Mouse (Mus musculus) midbrain, postnatal 0 days (tissue): Measurements from ENCODE around the gene Vmn1r199. TPM values are rescaled to one million over a fixed set of nuclear protein-coding genes. Genes with fewer than 3 reads are reported as not detected.

ENCODE experiments used
- ATAC-seq: fragments of 200-750 bp; cut with Nextera tagmentation; 2 replicates; pipeline ENCODE4 v1.8.0; 2017; ENCODE audit warnings: moderate number of reproducible peaks, mild to moderate bottlenecking, moderate TSS enrichment, moderate library complexity; ENCODE audit not compliant: low FRiP score
- DNase-seq: peaks from one replicate; pipeline ENCODE4 v3.0.0-alpha.2; 2015; ENCODE audit warnings: low spot score
- H3K27ac ChIP-seq: fragments of 300-500 bp; sonication (generic); 2 replicates; pipeline ENCODE4 v1.5.1; 2014; ENCODE audit warnings: low read depth, mild to moderate bottlenecking, low read length, mixed read lengths
- H3K27me3 ChIP-seq: fragments of 300-500 bp; sonication (generic); 2 replicates; pipeline ENCODE4 v1.6.1; 2014; ENCODE audit warnings: low read length, control low read depth, mixed read lengths; ENCODE audit not compliant: insufficient read depth
- H3K36me3 ChIP-seq: fragments of 300-500 bp; sonication (generic); 2 replicates; pipeline ENCODE4 v1.6.1; 2014; ENCODE audit warnings: low read length, control low read depth, mixed read lengths; ENCODE audit not compliant: insufficient read depth
- H3K4me1 ChIP-seq: fragments of 300-500 bp; sonication (generic); 2 replicates; pipeline ENCODE4 v1.6.1; 2014; ENCODE audit warnings: mild to moderate bottlenecking, control low read depth, antibody characterized with exemption, low read length, mixed read lengths; ENCODE audit not compliant: insufficient read depth
- H3K4me2 ChIP-seq: fragments of 300-500 bp; sonication (generic); 2 replicates; pipeline ENCODE4 v1.6.1; 2014; ENCODE audit warnings: low read depth, mild to moderate bottlenecking, low read length, mixed read lengths; ENCODE audit not compliant: poor library complexity, severe bottlenecking
- H3K4me3 ChIP-seq: fragments of 300-500 bp; sonication (generic); 2 replicates; pipeline ENCODE4 v1.5.1; 2014; ENCODE audit warnings: low read depth, mild to moderate bottlenecking, low read length, moderate library complexity
- H3K9ac ChIP-seq: fragments of 300-500 bp; sonication (generic); replicated peaks from 2 replicates; pipeline ENCODE4 v1.6.1; 2014; ENCODE audit warnings: mild to moderate bottlenecking, low read length, moderate library complexity, mixed read lengths; ENCODE audit not compliant: poor library complexity, severe bottlenecking
- H3K9me3 ChIP-seq: fragments of 300-500 bp; sonication (generic); 2 replicates; pipeline ENCODE4 v1.6.1; 2016; ENCODE audit warnings: low read length, control low read depth
- CTCF ChIP-seq: IDR thresholded peaks from 2 replicates; pipeline ENCODE4 v1.5.1; 2016; ENCODE audit warnings: antibody characterized with exemption, mild to moderate bottlenecking
- WGBS: fragments of 180-500 bp; shearing (Covaris S2); extraction: QIAGEN DNeasy Blood & Tissue Kit; methylation state at CpG from one replicate; pipeline ENCODE4 v1.1.7; 2014; 5-methylcytosine and 5-hydroxymethylcytosine counted together
- polyA plus RNA-seq: library from polyadenylated mRNA; unstranded; fragments of >200 nt; fragmentation: Nextera tagmentation; extraction: Ambion mirVana; gene quantifications from 2 replicates; pipeline ENCODE4 v1.2.1, GENCODE M21; 2015
- total RNA-seq: library from RNA; depleted of rRNA; stranded (reverse); fragments of >200 nt; gene quantifications from 2 replicates; pipeline ENCODE4 v1.2.3, GENCODE M21; 2014; rRNA removed

Vmn1r199 gene
- total and polyA plus RNA-seq, 2 experiments from 2014 or later: not detected

- Histone ChIP-seq H3K4me1 (no peaks in the 10 kb centered on the region), H3K9ac (no peak overlapping the region), H3K36me3 (no peaks in the 10 kb centered on the region), H3K4me2 (no peak overlapping the region), H3K27me3 (no peaks in the 10 kb centered on the region), H3K9me3 (no peaks in the 10 kb centered on the region), H3K4me3 (no peak overlapping the region), H3K27ac (no peak overlapping the region)
- no peak for TF ChIP-seq CTCF
- 81% methylated on average over 3 of the region's 3 CpGs for WGBS
- no peak for DNase-seq
- no peak for ATAC-seq
Observed at GRCm38 (mm10) chr13:22383401-22383800, 3.8 kb downstream of the Vmn1r199 start.

GRCm38 (mm10) chr13:22387050-22387449, 7.4 kb downstream of the Vmn1r199 start:
- no peaks in the 10 kb centered on the region for H3K9me3 ChIP-seq
- TF ChIP-seq CTCF: no peak
- DNase-seq: no peak

GRCm38 (mm10) chr13:22390073-22390472, 10.5 kb downstream of the Vmn1r199 start, which contains the start of gene Vmn1r200:
TSS of gene Vmn1r200 (plus strand) at chr13:22390373.
- TF ChIP-seq CTCF: no peak
- no peak within 1 kb of the TSS for H3K27ac ChIP-seq
- H3K4me1 ChIP-seq: no peaks in the 10 kb centered on the region
- no peak within 1 kb of the TSS for H3K4me2 ChIP-seq
- no peaks in the 10 kb centered on the region for H3K9me3 ChIP-seq
- no peaks in the 10 kb centered on the region for H3K27me3 ChIP-seq
- H3K4me3 ChIP-seq: no peak within 1 kb of the TSS
- ATAC-seq (no peak), DNase-seq (no peak)
- H3K36me3 ChIP-seq: no peaks in the 10 kb centered on the region
- 27% methylated on average over 3 of the region's 3 CpGs for WGBS
- no peak within 1 kb of the TSS for H3K9ac ChIP-seq

More at GRCm38 (mm10) chr13:22387050-22387449, 7.4 kb downstream of the Vmn1r199 start:
- Histone ChIP-seq H3K27me3 (no peaks in the 10 kb centered on the region), H3K4me2 (no peak overlapping the region), H3K4me3 (no peak overlapping the region), H3K4me1 (no peaks in the 10 kb centered on the region), H3K9ac (no peak overlapping the region), H3K27ac (no peak overlapping the region), H3K36me3 (no peaks in the 10 kb centered on the region)
- no peak for ATAC-seq
- WGBS: 87% methylated on average over 1 of the region's 1 CpGs

DNA sequence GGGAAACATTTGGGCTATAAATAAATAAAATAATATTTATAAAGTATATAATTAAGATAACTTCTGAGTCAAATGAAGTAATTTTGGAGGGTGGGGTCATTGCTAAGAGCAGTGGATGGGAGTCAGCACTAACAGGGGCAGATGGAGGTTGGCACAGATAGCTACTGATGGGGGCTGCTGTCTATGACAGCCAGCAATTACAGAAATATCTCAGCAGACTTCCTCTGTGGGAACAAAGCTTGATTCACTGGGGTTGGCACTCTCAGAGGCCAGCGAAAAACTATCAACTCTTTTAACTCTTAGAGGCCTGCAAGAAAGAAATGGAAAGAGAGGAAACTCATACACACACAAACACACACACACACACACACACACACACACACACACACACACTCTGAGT, 23.4 kb downstream of the Vmn1r199 start:
- ATAC-seq: no peak
- Histone ChIP-seq H3K9me3 (no peaks in the 10 kb centered on the region), H3K4me2 (no peak overlapping the region), H3K27me3 (no peaks in the 10 kb centered on the region), H3K4me1 (no peaks in the 10 kb centered on the region), H3K27ac (no peak overlapping the region), H3K4me3 (no peak overlapping the region), H3K36me3 (no peaks in the 10 kb centered on the region), H3K9ac (no peak overlapping the region)
- WGBS: 90% methylated on average over 1 of the region's 1 CpGs
- DNase-seq: no peak
- TF ChIP-seq CTCF: no peak

Other genes with a start within 250 kb of the Vmn1r199 start
- gene Vmn1r191, start 195.8 kb upstream of the Vmn1r199 start, total RNA-seq: not detected in 2 replicates
- gene Vmn1r191, start 195.8 kb upstream of the Vmn1r199 start, polyA plus RNA-seq: not detected in 2 replicates
- gene Vmn1r192, start 188.7 kb upstream of the Vmn1r199 start, total RNA-seq: not detected in 2 replicates
- gene Vmn1r192, start 188.7 kb upstream of the Vmn1r199 start, polyA plus RNA-seq: not detected in 2 replicates
- not detected in 2 replicates for gene Vmn1r193, start 156.7 kb upstream of the Vmn1r199 start, total RNA-seq
- gene Vmn1r193, start 156.7 kb upstream of the Vmn1r199 start, polyA plus RNA-seq: not detected in 2 replicates
- not detected in 2 replicates for gene Vmn1r194, start 135.6 kb upstream of the Vmn1r199 start, total RNA-seq
- gene Vmn1r194, start 135.6 kb upstream of the Vmn1r199 start, polyA plus RNA-seq: not detected in 2 replicates
- gene Vmn1r195, start 109.3 kb upstream of the Vmn1r199 start, total RNA-seq: not detected in 2 replicates
- not detected in 2 replicates for gene Vmn1r195, start 109.3 kb upstream of the Vmn1r199 start, polyA plus RNA-seq
- not detected in 2 replicates for gene Vmn1r196, start 89.9 kb upstream of the Vmn1r199 start, total RNA-seq
- gene Vmn1r196, start 89.9 kb upstream of the Vmn1r199 start, polyA plus RNA-seq: not detected in 2 replicates
- not detected in 2 replicates for gene Vmn1r197, start 55.2 kb upstream of the Vmn1r199 start, total RNA-seq
- gene Vmn1r197, start 55.2 kb upstream of the Vmn1r199 start, polyA plus RNA-seq: not detected in 2 replicates
- gene Vmn1r198, start 29.5 kb upstream of the Vmn1r199 start, total RNA-seq: not detected in 2 replicates
- gene Vmn1r198, start 29.5 kb upstream of the Vmn1r199 start, polyA plus RNA-seq: not detected in 2 replicates
- gene Vmn1r200, start 10.6 kb downstream of the Vmn1r199 start, total RNA-seq: not detected in 2 replicates
- not detected in 2 replicates for gene Vmn1r200, start 10.6 kb downstream of the Vmn1r199 start, polyA plus RNA-seq
- not detected in 2 replicates for gene Vmn1r201, start 92.1 kb downstream of the Vmn1r199 start, total RNA-seq
- gene Vmn1r201, start 92.1 kb downstream of the Vmn1r199 start, polyA plus RNA-seq: not detected in 2 replicates
- not detected in 2 replicates for gene Vmn1r202, start 125.6 kb downstream of the Vmn1r199 start, total RNA-seq
- gene Vmn1r202, start 125.6 kb downstream of the Vmn1r199 start, polyA plus RNA-seq: not detected in 2 replicates
- gene Vmn1r203, start 138.3 kb downstream of the Vmn1r199 start, total RNA-seq: not detected in 2 replicates
- gene Vmn1r203, start 138.3 kb downstream of the Vmn1r199 start, polyA plus RNA-seq: not detected in 2 replicates
- gene Vmn1r204, start 173.4 kb downstream of the Vmn1r199 start, total RNA-seq: not detected in 2 replicates
- gene Vmn1r204, start 173.4 kb downstream of the Vmn1r199 start, polyA plus RNA-seq: not detected in 2 replicates
- not detected in 2 replicates for gene Vmn1r205, start 213.2 kb downstream of the Vmn1r199 start, total RNA-seq
- not detected in 2 replicates for gene Vmn1r205, start 213.2 kb downstream of the Vmn1r199 start, polyA plus RNA-seq
- not detected in 2 replicates for gene Vmn1r206, start 244.4 kb downstream of the Vmn1r199 start, total RNA-seq
- gene Vmn1r206, start 244.4 kb downstream of the Vmn1r199 start, polyA plus RNA-seq: not detected in 2 replicates